Mouse (Mus musculus) lung, postnatal 25 days (tissue): ENCODE data around the gene Lrp6.

Experiments
- DNase-seq: peaks from one replicate; pipeline ENCODE4 v3.0.0; 2022; ENCODE audit warnings: low spot score

The Lrp6 gene

DNA sequence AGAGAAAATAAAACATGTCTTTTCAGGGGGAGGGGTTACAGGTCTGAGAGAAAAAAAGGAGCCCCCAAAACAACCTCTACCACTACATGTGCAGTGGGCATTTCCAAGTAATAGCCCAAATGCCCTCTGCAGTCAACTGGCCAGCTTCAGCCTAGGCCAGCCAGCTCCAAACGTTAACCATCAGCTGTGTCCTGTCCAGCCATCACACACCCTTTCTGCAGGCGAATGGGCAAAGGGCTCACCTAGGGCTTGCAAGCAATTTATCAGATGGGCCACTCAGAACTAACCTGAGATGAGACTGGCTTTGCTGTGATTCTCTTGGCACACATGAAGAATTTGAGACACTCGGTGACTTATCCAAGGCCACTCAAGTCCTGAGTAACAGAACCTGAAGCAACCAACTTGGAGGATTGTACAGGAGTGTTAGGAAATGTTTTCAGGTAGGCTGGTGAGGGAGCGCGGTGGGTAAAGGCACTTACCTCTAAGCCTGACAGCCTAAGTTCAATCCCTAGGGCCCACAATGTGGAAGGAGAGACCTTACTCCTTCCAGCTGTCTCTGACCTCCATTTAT lies 1.3 kb upstream of the Lrp6 start:
- DNase-seq, result no peak

DNA sequence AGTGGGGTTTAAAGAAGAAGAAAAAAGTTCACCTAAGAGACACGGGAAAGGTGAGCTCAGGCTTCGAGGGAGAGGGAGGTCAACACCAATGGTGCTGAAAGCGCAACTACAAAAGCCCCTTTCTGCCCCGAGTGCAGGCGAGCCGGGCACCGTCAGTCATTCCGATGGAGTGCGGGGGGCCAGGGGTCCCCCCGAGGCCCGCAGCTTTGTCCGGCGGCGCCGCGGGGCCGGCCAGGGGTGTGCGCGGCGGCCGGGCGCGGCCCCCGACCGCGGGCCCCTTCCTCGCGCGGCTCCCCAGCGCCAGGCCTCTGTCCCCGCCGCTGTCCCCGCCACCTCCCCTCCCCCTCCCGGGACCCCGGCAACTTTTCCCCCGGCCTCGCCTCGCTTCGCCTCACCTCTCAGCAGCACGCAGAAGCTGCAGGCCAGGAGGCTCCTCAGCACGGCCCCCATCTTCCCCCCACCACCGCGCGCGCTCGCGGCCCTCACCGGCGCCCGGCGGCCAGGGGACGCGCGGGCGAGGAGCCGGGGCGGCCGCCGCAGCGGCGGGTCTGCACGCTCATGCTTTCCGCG lies 432 bp downstream of the Lrp6 start:
- no peak for DNase-seq

DNA sequence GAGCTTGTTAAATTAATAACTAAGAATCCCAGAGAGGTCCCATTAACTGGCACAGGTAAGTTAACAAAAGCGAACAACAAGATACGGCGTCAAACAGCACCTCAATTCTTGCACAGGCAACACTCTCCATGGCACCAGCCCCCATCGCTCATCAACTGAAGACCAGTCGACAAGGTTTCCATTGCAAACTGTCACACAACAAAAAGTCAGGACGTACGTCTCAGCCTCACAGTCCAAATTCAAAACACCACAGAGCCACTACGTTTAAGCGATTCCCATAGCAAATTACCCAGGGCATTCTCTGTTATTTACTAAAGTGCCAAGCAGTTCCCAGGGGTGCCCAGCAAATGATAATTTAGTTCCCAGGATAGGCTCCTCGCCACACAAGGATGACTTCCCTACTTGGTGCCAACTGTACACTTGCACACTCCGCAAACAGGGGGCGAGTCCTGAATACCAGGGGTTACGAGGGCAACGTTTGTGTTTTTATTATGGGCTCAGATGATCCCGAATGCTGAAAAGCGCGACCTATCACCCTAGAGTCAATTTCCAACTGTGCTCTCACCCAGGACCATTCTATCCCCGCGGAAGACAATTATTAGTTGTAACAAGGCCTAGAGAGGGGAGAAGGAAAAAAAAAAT lies 1.0 kb downstream of the Lrp6 start:
- DNase-seq, result no peak

DNA sequence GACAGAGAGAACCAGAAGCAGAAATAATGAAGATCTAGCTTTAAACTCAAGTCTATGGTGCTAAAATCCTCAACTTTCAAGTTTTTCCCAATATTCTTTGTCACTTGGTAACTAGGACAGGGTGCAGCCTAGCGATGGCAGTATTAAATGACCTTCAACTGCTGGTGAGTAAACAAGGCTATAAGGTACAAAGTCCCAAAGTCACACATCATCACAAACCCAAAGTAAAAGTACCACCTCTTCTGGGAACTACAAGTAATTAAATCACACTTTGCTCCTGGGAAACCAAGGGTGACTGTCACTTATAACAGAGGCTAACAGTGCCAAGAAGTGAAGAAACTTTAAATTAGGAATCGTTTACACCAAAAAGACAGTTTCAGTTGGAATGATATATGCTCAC lies 2.2 kb downstream of the Lrp6 start:
- DNase-seq, result no peak

DNA sequence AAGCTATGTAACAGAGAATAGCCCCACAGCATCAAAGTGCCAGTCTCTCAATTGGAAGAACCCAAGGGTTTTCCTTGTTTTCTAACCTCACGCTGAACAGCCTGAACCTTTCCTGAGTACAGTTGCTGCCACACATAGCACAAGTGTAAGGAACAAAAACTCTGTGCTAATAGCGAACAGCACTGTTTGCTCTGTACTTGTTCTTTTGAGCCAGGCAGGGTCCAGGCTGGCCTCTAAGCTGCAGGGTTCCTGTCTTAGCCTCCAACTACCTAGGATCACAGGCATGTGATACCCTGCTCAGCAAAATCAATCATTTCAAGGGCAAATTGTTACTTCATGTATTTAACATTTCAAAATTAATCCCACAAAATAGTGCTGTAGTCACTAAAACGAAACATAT lies 7.1 kb downstream of the Lrp6 start:
- no peak for DNase-seq

DNA sequence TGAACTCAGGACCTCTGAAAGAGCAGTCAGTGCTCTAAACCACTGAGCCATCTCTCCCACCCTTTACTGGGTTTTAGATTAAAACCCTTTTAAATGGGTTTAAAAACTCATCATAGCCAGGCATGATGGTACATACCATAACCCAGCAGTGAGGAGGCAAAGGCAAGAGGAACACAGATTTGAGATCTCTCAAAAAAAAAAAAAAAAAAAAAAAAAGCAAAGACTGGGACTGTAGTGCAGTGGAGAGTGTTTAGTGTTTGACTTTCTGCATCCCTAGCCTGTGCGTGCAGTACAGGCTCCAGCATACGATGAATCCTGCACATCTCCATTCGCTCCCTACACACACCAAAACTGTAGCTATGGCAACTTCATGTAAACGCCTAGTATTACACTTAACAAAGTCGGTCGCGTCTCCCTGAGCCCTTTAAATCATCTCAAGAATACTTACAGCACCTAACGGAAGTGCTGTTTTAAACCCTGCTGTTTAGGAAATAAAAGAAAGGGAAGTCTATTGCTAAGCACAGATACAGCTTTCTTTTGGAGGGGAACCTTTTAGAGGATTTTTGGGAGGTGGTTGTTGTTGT lies 8.1 kb downstream of the Lrp6 start:
- DNase-seq, result no peak

DNA sequence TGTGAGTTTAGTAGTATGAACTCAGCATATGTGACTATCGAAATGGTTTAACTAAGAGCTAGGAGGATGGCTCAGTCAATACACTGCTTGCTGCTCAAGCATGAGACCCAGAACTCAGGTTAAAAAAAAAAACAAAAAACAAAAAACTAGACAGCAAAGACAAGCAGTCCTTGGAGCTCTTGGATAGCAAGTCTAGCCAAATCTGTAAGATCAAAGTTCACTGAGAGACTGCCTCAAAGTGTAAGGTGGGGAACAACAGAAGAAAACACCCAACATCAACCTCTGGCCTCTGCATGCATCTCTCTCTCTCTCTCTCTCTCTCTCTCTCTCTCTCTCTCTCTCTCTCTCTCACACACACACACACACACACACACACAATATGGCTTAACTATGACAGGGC lies 9.7 kb downstream of the Lrp6 start:
- no peak for DNase-seq

DNA sequence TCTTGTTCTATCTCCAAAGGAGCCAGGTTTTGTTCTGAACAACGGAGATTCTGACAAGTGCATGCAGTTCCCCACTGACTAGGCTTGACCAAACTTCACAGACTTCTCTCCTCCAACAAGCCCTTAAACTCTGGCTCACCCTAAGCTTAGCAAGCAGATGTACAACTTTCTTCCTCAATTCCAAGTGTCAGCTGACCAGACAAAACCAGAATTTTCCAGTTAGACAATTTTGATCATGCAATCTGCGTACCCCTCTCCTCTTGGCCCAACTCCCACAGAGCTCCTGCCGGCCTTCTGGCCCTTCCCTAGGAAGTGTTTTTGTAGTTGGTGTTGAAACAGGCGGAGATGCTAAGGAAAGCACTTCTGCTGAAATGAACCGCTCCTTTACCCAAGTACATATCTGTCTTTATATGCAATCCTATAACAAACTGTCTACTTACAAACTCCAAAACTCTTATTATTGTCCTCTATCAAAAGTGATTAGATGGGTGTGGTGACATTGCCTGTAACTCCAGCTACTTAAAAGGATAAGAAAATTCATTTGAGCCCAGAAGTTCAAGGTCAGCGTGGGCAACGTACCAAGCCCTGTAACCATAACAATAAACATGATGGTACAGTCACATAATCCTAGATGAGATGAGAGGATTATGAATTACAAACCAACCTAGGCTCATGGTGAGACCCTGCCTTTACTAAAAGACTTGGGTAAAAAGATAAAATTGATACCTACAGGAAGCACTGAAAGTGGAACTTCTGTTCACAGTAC lies 10.4 kb downstream of the Lrp6 start:
- DNase-seq, result peak; percentile 21

DNA sequence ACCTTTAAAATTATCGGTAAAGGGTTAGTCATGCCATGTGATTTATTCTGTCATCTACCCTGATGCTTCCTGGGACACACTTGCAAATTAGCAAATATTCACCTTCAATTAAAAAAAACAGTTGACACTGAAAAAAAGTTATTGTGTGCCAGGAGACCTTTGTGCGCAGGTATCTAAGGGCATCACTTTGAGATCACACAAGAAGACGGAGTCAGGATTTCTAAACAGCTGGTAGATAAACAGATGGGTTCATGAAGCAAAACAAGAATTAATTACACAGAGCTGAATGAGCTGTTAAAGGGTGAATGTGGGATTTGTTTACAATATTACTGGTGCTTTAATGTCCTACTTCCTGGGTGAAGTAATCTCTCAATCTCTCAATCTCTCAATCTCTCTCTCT lies 11.6 kb downstream of the Lrp6 start:
- no peak for DNase-seq

DNA sequence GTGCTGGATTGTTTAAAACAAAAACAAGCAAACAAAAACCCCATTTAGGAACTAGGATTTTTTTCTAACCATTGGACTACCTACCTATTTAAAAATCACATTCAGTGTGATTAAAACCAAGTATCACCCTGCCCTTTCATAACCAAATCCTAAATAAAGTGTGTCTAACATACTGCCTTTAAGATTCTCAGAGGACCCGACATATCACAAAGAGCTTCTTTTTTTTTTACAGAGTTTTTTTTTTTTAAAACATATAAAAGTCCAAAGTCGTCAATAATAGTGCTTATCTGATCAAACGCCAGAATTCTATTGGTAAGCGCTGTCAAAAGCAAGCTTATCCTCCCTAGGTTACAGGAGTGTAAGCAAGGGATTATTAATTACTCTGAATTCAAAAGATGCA lies 12.5 kb downstream of the Lrp6 start:
- no peak for DNase-seq

DNA sequence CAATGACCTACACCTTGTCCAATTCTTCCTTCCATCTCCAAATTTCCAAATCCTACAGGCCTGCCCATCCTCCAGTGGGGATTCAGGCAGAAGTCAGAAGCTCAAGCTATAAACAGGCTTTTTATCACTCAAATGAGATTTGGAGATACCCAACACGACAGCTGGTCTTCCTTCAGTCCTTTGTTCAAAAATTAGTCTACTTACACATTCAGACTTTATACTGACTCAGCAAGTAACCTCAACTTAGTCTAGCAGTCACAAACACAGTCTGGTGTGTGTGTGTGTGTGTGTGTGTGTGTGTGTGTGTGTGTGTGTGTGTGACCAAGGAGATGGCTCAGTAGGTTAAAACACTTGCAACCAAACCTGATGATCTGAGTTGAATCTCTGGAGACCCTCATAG lies 15.8 kb downstream of the Lrp6 start:
- DNase-seq, result no peak

DNA sequence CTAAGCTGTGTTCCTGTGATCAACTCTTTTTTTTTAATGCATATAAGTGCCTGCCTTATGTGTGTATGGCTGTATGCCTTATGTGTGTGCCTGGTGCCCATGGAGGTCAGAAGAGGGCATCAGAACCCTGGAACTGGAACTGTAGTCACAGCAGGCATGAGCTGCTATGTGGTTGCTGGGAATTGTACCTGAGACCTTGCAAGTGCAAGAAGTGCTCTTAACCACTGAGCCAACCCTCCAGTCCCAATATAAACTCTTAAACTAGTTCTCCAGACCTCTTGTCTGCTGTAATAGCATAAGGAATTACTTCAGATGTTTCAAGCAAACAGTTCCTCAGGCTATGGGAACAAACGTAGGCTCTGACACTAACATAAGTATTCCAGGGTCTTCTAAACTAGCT lies 16.4 kb downstream of the Lrp6 start:
- DNase-seq, result peak; percentile 59

DNA sequence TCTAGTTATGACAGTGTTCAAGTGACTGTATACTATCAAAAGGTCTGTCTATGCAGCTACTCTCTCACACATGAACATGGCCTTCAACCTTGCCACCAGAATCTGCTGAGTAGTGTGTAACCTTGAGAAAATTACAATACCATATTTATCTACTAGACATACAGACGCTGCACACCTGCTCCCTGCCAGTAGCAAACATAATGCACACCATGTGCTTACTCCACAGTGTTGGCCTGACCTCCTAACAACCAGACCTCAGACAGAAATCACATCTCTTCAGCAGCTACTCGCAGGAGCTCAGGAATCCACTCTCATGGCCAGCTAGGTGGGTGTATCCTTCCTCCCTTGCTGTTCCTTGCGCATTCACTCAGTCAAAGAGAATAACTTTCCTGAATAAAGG lies 21.9 kb downstream of the Lrp6 start:
- no peak for DNase-seq

DNA sequence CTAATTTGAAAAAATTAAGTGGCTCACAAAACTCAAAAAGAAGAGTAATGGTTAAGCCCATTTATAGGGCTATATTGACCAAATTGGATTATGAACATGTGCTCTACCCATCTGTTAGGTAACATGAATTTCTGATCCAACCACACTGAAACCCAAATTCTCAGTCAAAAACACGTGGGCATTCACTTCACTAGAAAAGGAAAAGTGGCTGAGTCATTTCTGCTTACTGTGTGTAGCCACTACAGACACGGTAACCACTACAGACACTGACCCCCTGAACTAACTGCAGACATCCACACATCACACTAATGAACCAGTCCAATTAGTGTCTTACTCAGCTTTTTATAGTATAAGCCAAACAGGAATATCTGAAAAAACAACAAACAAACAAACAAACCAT lies 22.7 kb downstream of the Lrp6 start:
- DNase-seq, result peak; percentile 23

DNA sequence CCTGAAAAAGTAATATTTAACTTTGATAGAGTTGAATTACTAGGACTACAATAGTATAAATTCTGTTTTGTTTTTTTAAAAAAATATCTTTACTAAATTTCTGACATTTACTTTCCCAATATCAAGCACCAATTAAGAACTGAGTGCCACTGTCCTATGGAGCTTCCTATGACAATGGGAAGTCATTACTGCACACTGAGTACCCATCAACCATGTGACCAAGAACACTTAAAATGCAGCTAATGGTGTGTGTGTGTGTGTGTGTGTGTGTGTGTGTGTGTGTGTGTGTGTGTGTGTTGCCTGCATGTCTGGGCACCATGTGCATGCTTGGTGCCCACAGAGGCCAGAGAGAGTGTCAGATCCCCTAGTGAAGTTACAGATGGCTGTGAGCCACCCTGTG lies 23.2 kb downstream of the Lrp6 start:
- DNase-seq, result no peak

DNA sequence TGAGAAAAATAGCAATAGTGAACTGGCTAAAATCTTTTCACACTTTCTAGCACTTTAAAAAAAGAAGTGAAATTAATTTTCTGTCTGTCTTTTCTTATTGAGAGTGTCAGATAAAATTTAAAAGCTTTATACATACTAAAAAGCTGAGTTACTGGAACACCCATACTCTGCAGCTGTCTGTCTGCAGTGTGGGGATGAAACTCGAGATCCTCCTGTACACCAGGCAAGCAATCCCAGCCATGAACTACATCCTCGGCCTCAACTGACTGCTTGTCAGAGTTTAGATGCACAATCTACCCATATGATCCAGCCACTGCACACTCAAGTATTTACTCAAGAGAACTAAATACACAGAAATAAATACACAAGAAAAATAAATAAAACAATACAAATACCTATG lies 24.4 kb downstream of the Lrp6 start:
- no peak for DNase-seq

DNA sequence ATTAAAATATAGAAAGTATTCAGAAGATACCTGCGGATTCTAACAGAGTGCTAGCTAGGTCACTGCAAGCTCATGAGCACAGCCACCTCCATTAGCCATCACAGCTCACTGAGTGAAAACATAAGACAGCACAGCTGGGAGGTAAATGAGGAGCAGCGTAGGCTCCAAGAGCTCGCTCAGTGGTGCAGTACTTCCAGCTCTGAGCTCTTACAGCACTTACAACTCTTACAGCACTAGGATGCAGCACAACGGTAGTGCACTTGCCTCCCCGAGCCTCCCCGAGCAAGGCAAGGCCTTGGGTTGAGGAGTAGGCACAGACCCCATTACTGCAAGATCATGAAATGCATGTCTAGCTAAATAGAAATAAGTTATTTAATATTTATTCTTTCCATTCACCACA lies 26.6 kb downstream of the Lrp6 start:
- DNase-seq, result no peak

DNA sequence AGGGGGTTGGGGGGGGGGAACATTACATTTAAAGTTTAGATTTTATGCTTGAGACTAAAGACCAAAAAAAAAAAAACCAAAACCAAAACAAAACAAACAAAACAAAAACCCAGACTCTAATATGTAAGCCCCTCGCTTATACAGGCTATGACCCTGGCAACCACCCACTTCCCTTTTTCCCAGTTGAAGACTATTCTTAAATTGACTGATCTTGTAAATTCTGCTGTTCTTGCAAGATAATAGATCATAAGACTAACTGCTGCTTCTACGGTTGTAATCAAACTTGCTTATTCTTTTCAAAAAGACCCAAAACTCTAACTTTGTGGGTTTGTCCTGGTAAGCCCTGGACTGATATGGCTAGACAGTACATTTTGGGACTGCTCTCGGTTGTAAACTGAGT lies 27.3 kb downstream of the Lrp6 start:
- DNase-seq, result no peak

DNA sequence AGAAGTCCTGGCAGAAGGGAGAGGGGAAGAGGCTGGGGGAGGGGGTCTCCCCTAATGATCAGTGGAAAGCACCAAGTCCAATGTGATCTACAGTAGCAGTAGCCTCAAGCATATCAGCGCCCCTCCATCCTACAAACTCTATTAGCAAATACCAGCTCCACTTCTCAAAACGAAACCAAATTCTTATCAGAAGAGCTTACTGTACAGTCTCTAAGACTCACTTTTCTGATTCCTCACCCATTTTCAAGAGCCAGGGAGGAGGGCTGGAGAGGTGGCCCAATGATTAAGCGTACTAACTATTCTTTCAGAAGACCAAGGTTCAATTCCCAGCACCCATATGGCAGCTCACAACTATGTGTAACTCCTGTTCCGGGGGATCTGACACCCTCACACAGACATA lies 28.0 kb downstream of the Lrp6 start:
- no peak for DNase-seq

DNA sequence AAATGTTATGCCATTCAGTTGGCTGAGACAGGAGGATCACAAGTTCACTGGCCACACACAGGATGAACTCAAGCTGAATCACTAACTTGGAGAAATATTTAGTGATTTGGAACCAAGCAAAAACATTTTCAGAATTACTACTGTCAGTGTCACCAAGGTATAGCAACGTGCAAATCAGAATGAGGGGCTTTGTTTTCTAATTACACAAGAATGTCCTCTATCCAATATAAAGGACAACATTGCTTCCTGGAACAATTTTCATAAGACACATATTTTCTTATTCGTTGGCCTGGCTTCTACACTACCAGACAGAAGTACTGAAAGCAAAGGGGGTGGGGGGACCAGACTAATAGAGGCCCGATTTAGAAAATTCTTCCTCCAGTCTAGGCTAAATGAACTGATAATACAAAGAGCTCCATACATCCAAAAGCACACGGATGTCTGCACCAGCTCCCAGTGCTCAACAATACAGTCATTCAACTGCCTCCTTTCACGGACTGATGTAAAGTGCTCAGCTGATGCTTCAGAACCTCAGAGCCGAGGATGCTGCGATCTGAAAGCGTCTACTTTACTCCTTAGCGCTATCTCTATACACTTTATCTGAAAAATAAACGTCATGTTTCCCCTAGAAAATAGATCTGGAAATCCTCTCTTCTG lies 29.2 kb downstream of the Lrp6 start:
- DNase-seq, result no peak

DNA sequence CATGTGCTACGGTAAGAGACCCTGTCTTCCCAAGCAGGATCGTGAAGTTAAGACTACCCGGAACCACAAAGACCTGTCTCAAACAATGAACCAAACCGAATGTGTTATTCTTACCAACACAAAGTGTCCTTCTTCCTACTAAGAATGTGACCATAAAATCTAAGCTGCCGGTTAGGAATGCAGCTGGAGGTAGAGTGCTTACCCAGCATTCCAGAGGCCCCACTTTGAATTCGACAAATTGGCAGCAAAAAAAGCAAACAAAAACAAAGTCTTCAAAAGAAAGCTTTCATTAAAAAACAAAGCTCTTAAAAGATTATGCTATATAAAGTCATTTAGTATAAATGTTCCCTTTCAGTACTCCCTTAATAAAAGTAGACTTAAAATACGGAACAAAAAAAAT lies 31.6 kb downstream of the Lrp6 start:
- DNase-seq, result no peak

DNA sequence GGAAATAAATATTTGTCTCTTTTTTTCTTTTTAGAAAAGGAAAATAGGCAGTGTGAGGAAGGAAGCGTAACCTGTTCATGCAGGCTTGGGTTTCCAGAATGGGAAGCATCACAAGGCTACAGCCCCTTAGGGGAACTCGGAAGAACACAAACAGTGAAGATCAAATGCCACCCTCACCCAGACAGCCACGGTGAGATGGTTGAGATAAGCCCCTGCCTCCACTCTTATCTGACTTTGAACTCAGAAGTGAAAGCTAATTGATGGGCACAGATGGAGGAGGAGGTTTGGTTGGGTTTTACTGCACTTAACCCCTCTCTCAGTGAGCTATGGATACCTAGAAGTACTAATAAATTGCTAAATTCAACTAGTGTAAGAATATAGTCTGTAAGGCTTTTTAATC lies 33.7 kb downstream of the Lrp6 start:
- no peak for DNase-seq

DNA sequence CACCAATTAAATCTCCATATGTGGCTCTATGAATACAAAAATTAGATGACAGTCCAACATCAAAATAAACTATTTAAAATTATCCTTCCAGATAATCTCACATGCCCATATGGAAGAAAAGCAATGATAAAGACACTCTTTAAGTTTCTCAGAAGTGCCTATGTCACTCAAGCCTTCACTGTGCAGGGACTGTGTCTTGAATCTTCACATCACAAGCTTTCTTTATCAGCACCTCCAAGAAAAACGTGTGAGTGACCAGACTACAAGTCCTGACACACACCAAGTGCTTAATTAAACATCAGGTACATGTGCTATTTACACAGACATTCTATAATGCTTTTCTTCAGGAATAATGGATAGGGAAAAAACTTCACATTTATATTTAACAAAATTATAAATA lies 34.8 kb downstream of the Lrp6 start:
- no peak for DNase-seq
